Mouse (Mus musculus) embryonic fibroblast, embryonic 13.5 days (primary cell): ENCODE measurements at regions not wholly inside any gene's neighbourhood (a gene's known extent, or its start where the extent isn't known, plus 50 kb on each side); places are given as distances from the start of the nearest gene placed in this dataset.
"Not testable (repeated sequence)": the region's sequence is repeated elsewhere in the genome, so short reads cannot be mapped to it uniquely, and the experiment has no call there.

Experiments
- H3K27ac ChIP-seq: 2 replicates; pipeline ENCODE4 v1.5.1; 2012; ENCODE audit warnings: low read length, control low read depth, inconsistent platforms; ENCODE audit not compliant: insufficient read depth
- H3K4me1 ChIP-seq: 2 replicates; pipeline ENCODE4 v1.6.1; 2011; ENCODE audit warnings: low read length; ENCODE audit not compliant: control insufficient read depth, insufficient read depth
- H3K4me3 ChIP-seq: 2 replicates; pipeline ENCODE4 v1.5.1; 2011; ENCODE audit warnings: mild to moderate bottlenecking, control low read depth, low read length; ENCODE audit not compliant: insufficient read depth
- CTCF ChIP-seq: IDR thresholded peaks from 2 replicates; pipeline ENCODE4 v1.5.1; 2011; ENCODE audit warnings: mild to moderate bottlenecking, control low read depth, low read length, moderate library complexity, borderline replicate concordance; ENCODE audit not compliant: insufficient read depth
- POLR2A ChIP-seq: IDR thresholded peaks from 2 replicates; pipeline ENCODE4 v1.6.1; 2011; ENCODE audit warnings: low read depth, mild to moderate bottlenecking, control low read depth, low read length, moderate library complexity

DNA sequence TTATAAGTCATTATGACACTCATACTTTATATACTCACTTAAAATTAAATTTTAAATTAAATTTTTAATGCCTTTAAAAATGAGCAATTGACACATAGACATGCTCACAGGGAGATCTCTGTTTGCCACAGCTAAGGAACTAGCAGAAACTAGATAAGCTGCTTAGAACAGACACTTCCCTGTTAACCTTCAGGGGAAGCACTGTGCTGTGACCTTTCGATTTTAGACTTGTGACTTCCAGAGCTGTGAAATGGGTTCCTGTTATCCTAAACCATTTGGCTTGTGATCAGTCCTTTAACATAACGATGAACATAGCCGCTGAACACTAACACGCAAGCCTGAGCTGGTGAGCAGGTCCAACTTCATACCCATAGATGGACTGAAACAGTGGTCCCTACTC lies 68.4 kb upstream of the Zcchc2 start:
- Histone ChIP-seq H3K27ac (no peak overlapping the region), H3K4me1 (peaks cover 20% of the 10 kb centered on the region), H3K4me3 (no peak overlapping the region)
- no peak for TF ChIP-seq POLR2A
- TF ChIP-seq CTCF = no peak

DNA sequence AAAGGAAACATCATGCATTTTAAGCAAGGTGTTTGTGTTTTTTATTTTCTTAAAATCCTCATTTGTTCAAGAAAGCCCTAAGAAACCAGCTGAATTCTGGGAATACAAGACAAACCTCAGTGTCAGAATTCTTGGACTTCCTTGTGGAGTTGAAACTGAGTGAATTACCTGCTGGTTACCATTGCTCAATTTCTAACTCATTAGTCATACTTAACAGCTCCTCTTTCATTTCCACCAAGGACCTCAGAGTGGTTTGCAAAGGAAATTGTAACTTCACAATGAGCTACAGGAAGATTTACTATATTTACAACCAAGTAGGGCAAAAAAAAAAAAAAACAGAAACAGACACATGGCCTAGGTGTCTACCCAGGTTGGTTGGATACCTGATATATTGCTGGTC lies 67.6 kb upstream of the Zcchc2 start:
- peaks cover 21% of the 10 kb centered on the region for H3K4me1 ChIP-seq
- no peak overlapping the region for H3K27ac ChIP-seq
- no peak overlapping the region for H3K4me3 ChIP-seq
- TF ChIP-seq CTCF = no peak
- TF ChIP-seq POLR2A = no peak

DNA sequence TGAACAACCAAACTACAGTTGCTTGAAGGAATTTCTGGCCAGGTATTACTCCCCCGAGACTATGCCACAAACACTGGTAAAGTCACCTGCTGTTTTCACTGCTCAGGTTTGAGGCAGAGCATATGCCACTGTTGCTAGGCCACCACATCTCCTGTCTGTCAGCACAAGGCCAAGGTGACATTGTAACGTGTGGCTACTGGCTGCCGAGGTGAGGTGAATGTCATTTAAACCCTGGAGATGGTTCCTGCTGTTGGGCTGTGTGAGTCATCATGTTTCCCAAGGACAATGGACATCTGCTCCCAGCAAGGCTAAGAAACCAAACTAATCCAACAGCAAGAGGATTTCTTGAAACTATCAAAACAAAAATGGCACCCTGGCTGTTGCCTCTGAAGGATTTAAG lies 67.2 kb upstream of the Zcchc2 start:
- no peak for TF ChIP-seq POLR2A
- TF ChIP-seq CTCF = no peak
- peaks cover 21% of the 10 kb centered on the region for H3K4me1 ChIP-seq

DNA sequence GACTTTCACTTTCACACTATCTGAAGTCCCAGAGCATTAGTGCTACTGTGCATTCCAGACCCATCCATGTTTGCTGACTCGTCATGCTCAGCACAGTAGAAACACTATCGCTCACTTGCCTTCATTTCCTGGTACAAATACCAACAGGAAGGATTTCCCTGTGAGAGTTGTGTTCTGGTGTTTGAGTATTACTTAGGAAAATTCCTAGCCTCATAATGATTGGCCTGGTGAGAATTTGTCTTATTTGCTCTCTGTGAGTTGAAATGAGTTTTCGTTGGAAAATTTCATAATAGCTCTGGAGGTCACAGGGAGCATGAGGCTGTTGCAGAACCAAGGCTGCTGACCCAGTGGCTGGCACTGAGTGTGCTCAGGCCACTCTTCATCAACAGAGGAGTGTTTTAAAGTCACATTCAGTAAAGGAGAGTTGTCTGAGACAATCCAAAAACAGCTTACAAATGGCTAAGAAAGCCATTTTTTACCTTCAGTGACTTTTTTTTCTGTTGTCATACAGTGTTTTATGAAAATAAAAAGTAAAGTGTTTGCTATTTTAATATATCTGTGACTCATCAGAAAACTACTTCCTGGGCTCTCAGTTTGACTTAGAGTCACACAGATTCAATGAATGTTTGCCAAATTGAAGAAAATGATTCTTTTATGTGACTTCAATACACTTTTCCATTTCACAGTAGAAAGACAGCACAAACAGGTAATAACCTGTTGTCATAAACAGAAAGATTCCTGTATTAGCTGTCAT lies 64.4 kb upstream of the Zcchc2 start:
- H3K4me1 ChIP-seq = peaks cover 21% of the 10 kb centered on the region
- H3K4me3 ChIP-seq = no peak overlapping the region
- peak overlapping the region; percentile 80 for H3K27ac ChIP-seq
- TF ChIP-seq POLR2A (no peak), CTCF (no peak)

More for the DNA sequence above, 67.2 kb upstream of the Zcchc2 start:
- Histone ChIP-seq H3K4me3 (no peak overlapping the region), H3K27ac (no peak overlapping the region)

DNA sequence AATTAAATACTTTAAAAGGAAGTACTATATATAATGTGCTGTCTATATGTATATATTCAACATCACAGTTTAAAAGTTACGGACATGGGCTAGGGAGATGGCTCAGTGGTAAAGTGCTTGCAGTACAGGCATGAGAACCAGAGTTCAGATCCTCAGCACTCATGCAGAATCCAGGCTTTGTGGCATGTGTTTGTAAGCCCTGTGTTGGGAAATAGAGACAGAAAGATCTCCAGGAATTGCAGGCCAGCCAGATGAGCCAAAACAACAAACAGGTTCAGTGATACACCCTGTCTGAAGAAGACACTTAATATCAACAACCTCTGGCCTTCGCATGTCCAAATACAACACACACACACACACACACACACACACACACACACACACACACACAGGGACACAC lies 63.3 kb upstream of the Zcchc2 start:
- H3K4me3 ChIP-seq = no peak overlapping the region
- no peak overlapping the region for H3K27ac ChIP-seq
- H3K4me1 ChIP-seq = peaks cover 21% of the 10 kb centered on the region
- TF ChIP-seq POLR2A = no peak

DNA sequence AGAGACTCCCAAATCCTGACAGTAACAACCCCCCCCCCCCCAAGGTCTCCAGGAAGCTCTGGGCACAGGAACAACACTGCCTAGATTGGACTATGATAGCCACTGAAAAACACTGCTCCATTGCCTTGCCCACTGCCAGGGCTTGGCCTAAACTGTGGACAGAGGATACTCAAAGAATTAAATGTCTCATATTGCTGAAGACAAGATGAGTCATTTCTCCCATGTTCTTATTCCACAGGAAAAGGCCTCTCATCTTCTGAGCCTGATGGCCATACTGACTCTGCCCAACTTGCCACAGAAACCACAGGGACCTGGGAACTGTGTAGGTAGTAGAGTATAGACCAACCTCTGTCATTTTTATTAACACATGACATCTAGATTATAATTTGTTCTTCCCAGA lies 59.4 kb upstream of the Zcchc2 start:
- peaks cover 6% of the 10 kb centered on the region for H3K4me1 ChIP-seq
- TF ChIP-seq POLR2A (no peak), CTCF (no peak)
- H3K27ac ChIP-seq = no peak overlapping the region
- no peak overlapping the region for H3K4me3 ChIP-seq

DNA sequence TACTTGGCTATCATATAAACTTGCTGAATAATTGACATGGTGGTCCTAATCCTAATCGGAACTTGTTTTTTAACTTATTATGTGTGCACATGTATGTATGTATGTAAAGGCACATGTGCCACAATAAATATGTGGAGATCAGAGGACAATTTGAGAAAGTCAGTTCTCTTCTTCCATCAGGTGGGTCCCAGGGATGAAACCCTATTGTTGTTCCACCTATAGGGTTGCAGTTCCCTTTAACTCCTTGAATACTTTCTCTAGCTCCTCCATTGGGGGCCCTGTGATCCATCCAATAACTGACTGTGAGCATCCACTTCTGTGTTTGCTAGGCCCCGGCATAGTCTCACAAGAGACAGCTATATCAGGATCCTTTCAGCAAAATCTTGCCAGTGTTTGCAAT lies 56.0 kb upstream of the Zcchc2 start:
- H3K4me3 ChIP-seq, H3K4me1 ChIP-seq, H3K27ac ChIP-seq: not testable (repeated sequence)
